Mouse (Mus musculus): Measurements from ENCODE around the gene Hhat. TPM values are rescaled to one million over a fixed set of nuclear protein-coding genes. Genes with fewer than 3 reads are reported as not detected.

Hhat gene
- polyA plus RNA-seq, 1 experiment: not detected

- no peaks in the 10 kb centered on the region for H3K36me3 ChIP-seq (ENCODE audit: control insufficient read depth)
- TF ChIP-seq TAL1 (IDR thresholded peaks at IDR 0.05; ENCODE audit: low read length) (peak; percentile 43; the same call in 2 of the 3 replicates), GATA1 (IDR thresholded peaks at IDR 0.05; ENCODE audit: low read length) (no peak)
Measured at GRCm38 (mm10) chr1:192649233-192649632, 121.8 kb downstream of the Hhat start.

GRCm38 (mm10) chr1:192647361-192647760, 123.7 kb downstream of the Hhat start:
- Histone ChIP-seq H3K4me3 (replicated peaks) (no peak overlapping the region), H3K27me3 (ENCODE audit: control insufficient read depth) (no peaks in the 10 kb centered on the region), H3K36me3 (ENCODE audit: control insufficient read depth) (no peaks in the 10 kb centered on the region), H3K4me1 (ENCODE audit: control insufficient read depth) (peaks cover 27% of the 10 kb centered on the region), H3K9me3 (ENCODE audit: control insufficient read depth, low read length) (no peaks in the 10 kb centered on the region)
- TF ChIP-seq TAL1 (IDR thresholded peaks at IDR 0.05; ENCODE audit: low read length) (no peak), GATA1 (IDR thresholded peaks at IDR 0.05; ENCODE audit: low read length) (no peak)

More at GRCm38 (mm10) chr1:192649233-192649632, 121.8 kb downstream of the Hhat start:
- Histone ChIP-seq H3K9me3 (ENCODE audit: control insufficient read depth, low read length) (no peaks in the 10 kb centered on the region), H3K4me3 (replicated peaks) (no peak overlapping the region), H3K27me3 (ENCODE audit: control insufficient read depth) (no peaks in the 10 kb centered on the region), H3K4me1 (ENCODE audit: control insufficient read depth) (peaks cover 27% of the 10 kb centered on the region)

GRCm38 (mm10) chr1:192642126-192642525, 128.9 kb downstream of the Hhat start:
- Histone ChIP-seq H3K36me3 (ENCODE audit: control insufficient read depth) (no peaks in the 10 kb centered on the region), H3K4me1 (ENCODE audit: control insufficient read depth) (no peaks in the 10 kb centered on the region)

GRCm38 (mm10) chr1:192639175-192639574, 131.8 kb downstream of the Hhat start:
- H3K9me3 ChIP-seq (ENCODE audit: control insufficient read depth, low read length): no peaks in the 10 kb centered on the region; the same call in 1 of the 2 replicates
- TF ChIP-seq GATA1 (IDR thresholded peaks at IDR 0.05; ENCODE audit: low read length) (no peak), TAL1 (IDR thresholded peaks at IDR 0.05; ENCODE audit: low read length) (no peak)

More at GRCm38 (mm10) chr1:192642126-192642525, 128.9 kb downstream of the Hhat start:
- Histone ChIP-seq H3K4me3 (replicated peaks) (no peak overlapping the region), H3K9me3 (ENCODE audit: control insufficient read depth, low read length) (no peaks in the 10 kb centered on the region), H3K27me3 (ENCODE audit: control insufficient read depth) (no peaks in the 10 kb centered on the region)
- TF ChIP-seq GATA1 (IDR thresholded peaks at IDR 0.05; ENCODE audit: low read length) (no peak), TAL1 (IDR thresholded peaks at IDR 0.05; ENCODE audit: low read length) (no peak)

GRCm38 (mm10) chr1:192621843-192622242, 149.2 kb downstream of the Hhat start:
- H3K4me3 ChIP-seq (replicated peaks): no peak overlapping the region
- TF ChIP-seq GATA1 (IDR thresholded peaks at IDR 0.05; ENCODE audit: low read length) (no peak), TAL1 (IDR thresholded peaks at IDR 0.05; ENCODE audit: low read length) (no peak)
- no peaks in the 10 kb centered on the region for H3K27me3 ChIP-seq (ENCODE audit: control insufficient read depth)
- no peaks in the 10 kb centered on the region for H3K36me3 ChIP-seq (ENCODE audit: control insufficient read depth)
- H3K4me1 ChIP-seq (ENCODE audit: control insufficient read depth): no peaks in the 10 kb centered on the region
- peaks cover 9% of the 10 kb centered on the region for H3K9me3 ChIP-seq (ENCODE audit: control insufficient read depth, low read length)

More at GRCm38 (mm10) chr1:192639175-192639574, 131.8 kb downstream of the Hhat start:
- Histone ChIP-seq H3K36me3 (ENCODE audit: control insufficient read depth) (no peaks in the 10 kb centered on the region), H3K4me3 (replicated peaks) (no peak overlapping the region), H3K4me1 (ENCODE audit: control insufficient read depth) (no peaks in the 10 kb centered on the region), H3K27me3 (ENCODE audit: control insufficient read depth) (no peaks in the 10 kb centered on the region)

- no peak overlapping the region for H3K4me3 ChIP-seq (replicated peaks)
- H3K9me3 ChIP-seq (ENCODE audit: control insufficient read depth, low read length): no peaks in the 10 kb centered on the region
- H3K4me1 ChIP-seq (ENCODE audit: control insufficient read depth): no peaks in the 10 kb centered on the region
- H3K27me3 ChIP-seq (ENCODE audit: control insufficient read depth): no peaks in the 10 kb centered on the region
- TF ChIP-seq TAL1 (IDR thresholded peaks at IDR 0.05; ENCODE audit: low read length) (no peak), GATA1 (IDR thresholded peaks at IDR 0.05; ENCODE audit: low read length) (no peak)
- no peaks in the 10 kb centered on the region for H3K36me3 ChIP-seq (ENCODE audit: control insufficient read depth)
Measured at GRCm38 (mm10) chr1:192613271-192613670, 157.8 kb downstream of the Hhat start.

- TF ChIP-seq GATA1 (IDR thresholded peaks at IDR 0.05; ENCODE audit: low read length) (no peak), TAL1 (IDR thresholded peaks at IDR 0.05; ENCODE audit: low read length) (no peak)
- Histone ChIP-seq H3K9me3 (ENCODE audit: control insufficient read depth, low read length) (no peaks in the 10 kb centered on the region), H3K4me3 (replicated peaks) (no peak overlapping the region), H3K27me3 (ENCODE audit: control insufficient read depth) (no peaks in the 10 kb centered on the region), H3K36me3 (ENCODE audit: control insufficient read depth) (no peaks in the 10 kb centered on the region), H3K4me1 (ENCODE audit: control insufficient read depth) (no peaks in the 10 kb centered on the region)
Measured at GRCm38 (mm10) chr1:192611996-192612739, 158.9 kb downstream of the Hhat start.

- H3K27me3 ChIP-seq (ENCODE audit: control insufficient read depth): no peaks in the 10 kb centered on the region
- no peaks in the 10 kb centered on the region for H3K9me3 ChIP-seq (ENCODE audit: control insufficient read depth, low read length)
- H3K4me1 ChIP-seq (ENCODE audit: control insufficient read depth): no peaks in the 10 kb centered on the region
- H3K36me3 ChIP-seq (ENCODE audit: control insufficient read depth): no peaks in the 10 kb centered on the region
- no peak for TF ChIP-seq TAL1 (IDR thresholded peaks at IDR 0.05; ENCODE audit: low read length)
- no peak for TF ChIP-seq GATA1 (IDR thresholded peaks at IDR 0.05; ENCODE audit: low read length)
- H3K4me3 ChIP-seq (replicated peaks): no peak overlapping the region
Measured at GRCm38 (mm10) chr1:192606876-192607275, 164.1 kb downstream of the Hhat start.

GRCm38 (mm10) chr1:192604413-192604812, 166.6 kb downstream of the Hhat start:
- no peaks in the 10 kb centered on the region for H3K4me1 ChIP-seq (ENCODE audit: control insufficient read depth)
- H3K27me3 ChIP-seq (ENCODE audit: control insufficient read depth): no peaks in the 10 kb centered on the region
- no peaks in the 10 kb centered on the region for H3K9me3 ChIP-seq (ENCODE audit: control insufficient read depth, low read length)
- TF ChIP-seq GATA1 (IDR thresholded peaks at IDR 0.05; ENCODE audit: low read length) (no peak), TAL1 (IDR thresholded peaks at IDR 0.05; ENCODE audit: low read length) (no peak)
- H3K36me3 ChIP-seq (ENCODE audit: control insufficient read depth): no peaks in the 10 kb centered on the region
- no peak overlapping the region for H3K4me3 ChIP-seq (replicated peaks)

Data from erythroblast, embryonic 14.5 days (primary cell).